Mouse (Mus musculus) spleen, adult 2 months (tissue): ENCODE results near the gene Chn2.

ENCODE experiments used
- CTCF ChIP-seq: fragments of 200-500 bp; IDR thresholded peaks from 2 replicates; pipeline ENCODE4 v1.5.1; 2011; ENCODE audit warnings: mild to moderate bottlenecking, inconsistent platforms; ENCODE audit not compliant: insufficient read depth, insufficient read length, insufficient replicate concordance; ENCODE audit errors: extremely low read depth
- POLR2A ChIP-seq: fragments of 200-500 bp; IDR thresholded peaks from 2 replicates; pipeline ENCODE4 v1.6.1; 2011; ENCODE audit warnings: low read depth, low read length, inconsistent platforms

- TF ChIP-seq POLR2A (no peak), CTCF (no peak)
These were observed 186.0 kb downstream of the Chn2 start for GRCm38 (mm10) chr6:54225327-54225726.
